Mouse (Mus musculus): ENCODE results near the gene Zfp943.
A peak's percentile ranks its signal among the peaks of the same experiment; 100 is the strongest.
"Not testable (repeated sequence)": the region's sequence is repeated elsewhere in the genome, so short reads cannot be mapped to it uniquely, and the experiment has no call there.

Zfp943 gene

GRCm38 (mm10) chr17:21962107-21962907 is at the start of gene Zfp943, which contains the start of gene Zfp942:
Gene Zfp943, plus strand, starts transcription at chr17:21962552.
Gene Zfp942, minus strand, starts transcription at chr17:21962464.
- ATAC-seq (ENCODE audit: insufficient number of reproducible peaks, low FRiP score, low TSS enrichment) = peak; percentile 90

GRCm38 (mm10) chr17:21963302-21963701 is 950 bp downstream of the Zfp943 start:
- no peak for ATAC-seq (ENCODE audit: insufficient number of reproducible peaks, low FRiP score, low TSS enrichment)

- ATAC-seq (ENCODE audit: insufficient number of reproducible peaks, low FRiP score, low TSS enrichment) = not testable (repeated sequence)
Observed at GRCm38 (mm10) chr17:22035594-22035993, 73.2 kb downstream of the Zfp943 start.

- no peak for ATAC-seq (ENCODE audit: insufficient number of reproducible peaks, low FRiP score, low TSS enrichment)
Observed at GRCm38 (mm10) chr17:22049403-22049802, 87.1 kb downstream of the Zfp943 start.

GRCm38 (mm10) chr17:22053211-22053610 is 90.9 kb downstream of the Zfp943 start:
- ATAC-seq (ENCODE audit: insufficient number of reproducible peaks, low FRiP score, low TSS enrichment) = no peak

- ATAC-seq (ENCODE audit: insufficient number of reproducible peaks, low FRiP score, low TSS enrichment) = peak; percentile 80
Observed at GRCm38 (mm10) chr17:22081031-22081631, 118.8 kb downstream of the Zfp943 start.

GRCm38 (mm10) chr17:22083224-22083623 is 120.9 kb downstream of the Zfp943 start:
- not testable (repeated sequence) for ATAC-seq (ENCODE audit: insufficient number of reproducible peaks, low FRiP score, low TSS enrichment)

GRCm38 (mm10) chr17:22118770-22119169 is 156.4 kb downstream of the Zfp943 start:
- ATAC-seq (ENCODE audit: insufficient number of reproducible peaks, low FRiP score, low TSS enrichment) = no peak
